Mouse (Mus musculus) ES-E14 (cell line): ENCODE results near the gene Smg1.

Experiments used
- CHD2 ChIP-seq: IDR thresholded peaks from 2 replicates; pipeline ENCODE4 v1.6.1; 2014; ENCODE audit warnings: mild to moderate bottlenecking, low read depth, low read length, inconsistent platforms
- HCFC1 ChIP-seq: IDR thresholded peaks from 2 replicates; pipeline ENCODE4 v1.6.1; 2012; ENCODE audit warnings: low read length, inconsistent platforms, borderline replicate concordance; ENCODE audit not compliant: insufficient read depth
- MAFK ChIP-seq: IDR thresholded peaks from 2 replicates; pipeline ENCODE4 v1.6.1; 2014; ENCODE audit warnings: mild to moderate bottlenecking, low read depth, low read length, inconsistent platforms; ENCODE audit not compliant: insufficient read depth
- ZC3H11A ChIP-seq: IDR thresholded peaks from 2 replicates; pipeline ENCODE4 v1.6.1; 2012; ENCODE audit warnings: low read depth, mild to moderate bottlenecking, inconsistent platforms, low read length, borderline replicate concordance
- ZNF384 ChIP-seq: IDR thresholded peaks from 2 replicates; pipeline ENCODE4 v1.6.1; 2012; ENCODE audit warnings: low read depth, low read length, inconsistent platforms

DNA sequence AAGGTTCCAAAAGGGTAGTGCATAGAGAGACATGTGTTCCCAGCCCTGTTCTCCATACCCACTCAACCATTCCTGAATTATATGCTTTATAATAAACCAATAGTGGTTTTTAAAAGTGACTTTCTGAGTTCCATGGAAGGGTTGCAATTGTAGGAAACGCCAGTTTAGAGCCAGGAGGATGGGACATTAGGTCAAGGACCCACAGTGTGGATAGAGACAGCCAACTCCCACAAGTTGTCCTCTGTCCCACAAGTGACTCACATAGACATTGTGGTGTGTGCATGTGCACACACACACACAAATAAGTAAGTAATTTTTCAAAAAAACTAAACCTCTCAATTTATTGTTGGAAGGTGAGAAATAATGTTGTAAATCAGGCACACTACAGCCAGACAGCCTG is 20.1 kb upstream of the Smg1 start:
- TF ChIP-seq ZC3H11A (no peak), HCFC1 (no peak), MAFK (no peak), ZNF384 (no peak), CHD2 (no peak)
